Mouse (Mus musculus): Measurements from ENCODE around the gene Gm49368. TPM values are rescaled to one million over a fixed set of nuclear protein-coding genes. Genes with fewer than 3 reads are reported as not detected.

The Gm49368 gene
- not detected in 2 replicates for polyA plus RNA-seq (2012)

- TF ChIP-seq GATA1 (IDR thresholded peaks at IDR 0.05; ENCODE audit: low read length), result no peak
These were observed at the start of gene Gm49368, which contains the start of gene Itgam for GRCm38 (mm10) chr7:128062456-128062855. TSS of gene Gm49368 (plus strand) at chr7:128062683. TSS of gene Itgam (plus strand) at chr7:128062640.

GRCm38 (mm10) chr7:128013116-128013515, 49.4 kb upstream of the Gm49368 start:
- no peak for TF ChIP-seq GATA1 (IDR thresholded peaks at IDR 0.05; ENCODE audit: low read length)

GRCm38 (mm10) chr7:128016650-128017049, 45.8 kb upstream of the Gm49368 start:
- no peak for TF ChIP-seq GATA1 (IDR thresholded peaks at IDR 0.05; ENCODE audit: low read length)

GRCm38 (mm10) chr7:128018275-128018674, 44.2 kb upstream of the Gm49368 start:
- TF ChIP-seq GATA1 (IDR thresholded peaks at IDR 0.05; ENCODE audit: low read length), result no peak

GRCm38 (mm10) chr7:128019187-128019586, 43.3 kb upstream of the Gm49368 start:
- no peak for TF ChIP-seq GATA1 (IDR thresholded peaks at IDR 0.05; ENCODE audit: low read length)

- no peak for TF ChIP-seq GATA1 (IDR thresholded peaks at IDR 0.05; ENCODE audit: low read length)
These were observed 39.5 kb upstream of the Gm49368 start for GRCm38 (mm10) chr7:128022974-128023373.

- TF ChIP-seq GATA1 (IDR thresholded peaks at IDR 0.05; ENCODE audit: low read length), result no peak
These were observed 38.9 kb upstream of the Gm49368 start for GRCm38 (mm10) chr7:128023565-128023964.

GRCm38 (mm10) chr7:128024364-128024763, 38.1 kb upstream of the Gm49368 start:
- TF ChIP-seq GATA1 (IDR thresholded peaks at IDR 0.05; ENCODE audit: low read length), result no peak

- TF ChIP-seq GATA1 (IDR thresholded peaks at IDR 0.05; ENCODE audit: low read length), result no peak
These were observed 37.6 kb upstream of the Gm49368 start for GRCm38 (mm10) chr7:128024932-128025331.

- no peak for TF ChIP-seq GATA1 (IDR thresholded peaks at IDR 0.05; ENCODE audit: low read length)
These were observed 37.1 kb upstream of the Gm49368 start for GRCm38 (mm10) chr7:128025381-128025780.

- TF ChIP-seq GATA1 (IDR thresholded peaks at IDR 0.05; ENCODE audit: low read length), result no peak
These were observed 31.0 kb upstream of the Gm49368 start for GRCm38 (mm10) chr7:128031403-128031976.

- TF ChIP-seq GATA1 (IDR thresholded peaks at IDR 0.05; ENCODE audit: low read length), result no peak
These were observed 30.0 kb upstream of the Gm49368 start for GRCm38 (mm10) chr7:128032290-128032988.

- no peak for TF ChIP-seq GATA1 (IDR thresholded peaks at IDR 0.05; ENCODE audit: low read length)
These were observed 29.5 kb upstream of the Gm49368 start for GRCm38 (mm10) chr7:128032989-128033293.

- no peak for TF ChIP-seq GATA1 (IDR thresholded peaks at IDR 0.05; ENCODE audit: low read length)
These were observed 28.9 kb upstream of the Gm49368 start for GRCm38 (mm10) chr7:128033616-128034015.

- TF ChIP-seq GATA1 (IDR thresholded peaks at IDR 0.05; ENCODE audit: low read length), result no peak
These were observed 18.2 kb upstream of the Gm49368 start for GRCm38 (mm10) chr7:128044142-128044785.

GRCm38 (mm10) chr7:128045640-128046039, 16.8 kb upstream of the Gm49368 start:
- no peak for TF ChIP-seq GATA1 (IDR thresholded peaks at IDR 0.05; ENCODE audit: low read length)

- TF ChIP-seq GATA1 (IDR thresholded peaks at IDR 0.05; ENCODE audit: low read length), result no peak
These were observed 13.7 kb upstream of the Gm49368 start for GRCm38 (mm10) chr7:128048819-128049218.

Measured in G1E-ER4 (cell line).